Mouse (Mus musculus): ENCODE data around the gene Zfp386. TPM values are rescaled to one million over a fixed set of nuclear protein-coding genes. Genes with fewer than 3 reads are reported as not detected.
A peak's percentile ranks its signal among the peaks of the same experiment; 100 is the strongest.

Zfp386 gene
- total RNA-seq, 4 experiments from 2014 or later = 18.2 to 30.8 (median 24.7) TPM

DNA sequence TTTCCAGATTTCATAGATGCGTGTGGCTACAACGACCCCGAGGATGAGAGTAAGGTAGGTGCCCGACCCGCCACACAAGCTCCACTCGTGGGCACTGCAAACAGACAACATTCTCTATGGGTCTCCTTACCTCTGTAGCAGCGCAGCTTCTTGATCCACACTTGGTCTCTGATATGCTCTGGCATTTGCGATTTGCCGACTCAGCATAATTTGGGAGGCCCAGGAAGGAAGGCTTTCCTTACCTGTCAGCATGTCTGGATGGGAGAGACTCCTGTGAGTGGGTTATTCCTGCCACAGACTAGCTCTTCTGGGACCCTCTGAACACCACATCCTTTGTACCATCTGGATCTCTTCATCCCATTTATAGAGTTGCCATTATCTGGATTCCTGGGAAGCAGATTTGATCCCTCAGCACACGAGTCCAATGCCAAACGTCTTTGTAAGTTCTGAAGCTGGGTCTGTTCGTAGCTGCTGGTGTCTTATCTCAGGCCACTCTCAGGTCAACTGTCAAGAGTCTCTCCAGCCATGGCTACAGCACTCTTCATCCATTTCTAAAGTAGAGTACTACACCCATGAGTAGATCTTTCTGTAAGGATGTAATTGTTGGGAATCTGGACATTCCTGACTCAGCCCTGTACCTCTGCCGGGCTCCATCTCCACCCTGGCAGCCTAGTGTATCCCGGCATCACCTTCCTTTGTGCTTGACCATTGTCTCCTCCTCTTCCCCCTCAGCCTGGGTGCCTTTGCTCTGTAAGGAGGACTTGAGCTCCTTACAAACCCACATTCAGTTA, 47.4 kb downstream of the Zfp386 start:
- no peak for DNase-seq (ENCODE audit: low spot score)

DNA sequence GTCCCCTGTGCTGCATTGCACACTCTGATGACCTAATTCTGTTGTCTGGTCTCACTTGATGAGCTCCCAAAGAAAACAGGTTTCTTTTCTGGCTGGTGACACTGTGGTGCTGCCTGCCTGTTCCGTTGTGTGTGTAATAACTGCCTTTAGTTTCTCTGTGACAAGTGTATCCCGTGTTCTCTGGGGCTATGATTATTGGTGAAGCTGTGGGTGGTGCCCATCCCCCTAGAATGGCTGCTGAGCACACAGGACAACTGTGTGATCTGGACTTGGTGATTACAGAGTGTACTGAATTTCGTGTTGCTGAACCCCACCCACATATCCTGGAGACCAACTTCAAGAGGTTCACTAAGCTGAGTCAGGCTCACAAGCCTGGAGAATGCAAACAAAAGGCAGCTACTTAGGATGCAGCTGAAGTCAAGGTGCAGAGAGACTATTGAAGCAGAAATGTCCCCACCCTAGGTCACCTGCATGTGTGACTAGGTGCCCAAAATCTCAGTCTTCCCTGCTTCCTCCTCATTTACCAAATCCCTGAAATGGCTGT, 48.9 kb downstream of the Zfp386 start:
- no peak for DNase-seq (ENCODE audit: low spot score)

DNA sequence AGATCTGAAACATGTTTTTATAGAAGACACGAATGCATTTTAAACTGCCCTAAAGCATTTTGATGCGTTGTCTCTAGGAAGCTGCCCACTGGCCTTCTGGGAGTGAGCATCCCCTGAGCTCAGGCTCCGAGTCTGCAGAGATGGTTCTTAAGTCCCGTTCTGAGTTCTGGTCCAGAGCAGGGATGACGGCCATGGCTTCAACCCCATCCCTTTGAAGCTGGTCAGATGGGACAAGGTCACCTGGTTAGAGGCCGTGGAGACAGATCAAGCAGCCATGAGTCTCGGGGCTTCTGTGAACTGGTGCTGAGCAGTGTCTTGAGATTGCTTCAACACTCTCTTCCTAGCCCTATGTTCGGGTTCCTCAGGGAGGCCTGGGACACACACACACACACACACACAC, 49.6 kb downstream of the Zfp386 start:
- no peak for DNase-seq (ENCODE audit: low spot score)

DNA sequence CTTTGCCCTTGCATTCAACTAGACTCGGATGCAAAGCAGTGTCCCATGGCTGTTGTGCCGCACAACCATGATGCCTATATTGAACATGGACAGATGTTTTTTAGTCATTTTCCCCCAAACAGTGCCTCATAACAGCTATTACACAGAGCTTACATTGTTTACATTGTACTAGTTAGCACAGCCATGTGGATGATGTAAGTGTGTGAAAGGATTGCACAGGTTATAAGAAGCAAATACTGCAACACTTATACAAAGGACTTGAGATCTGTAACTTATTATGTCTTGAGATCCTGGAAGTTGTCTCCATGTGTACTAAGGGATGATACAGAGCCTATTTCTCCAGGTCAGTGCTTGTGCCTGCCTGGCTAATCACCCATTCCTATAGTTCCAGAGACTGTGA, 54.4 kb downstream of the Zfp386 start:
- DNase-seq (ENCODE audit: low spot score) = no peak

DNA sequence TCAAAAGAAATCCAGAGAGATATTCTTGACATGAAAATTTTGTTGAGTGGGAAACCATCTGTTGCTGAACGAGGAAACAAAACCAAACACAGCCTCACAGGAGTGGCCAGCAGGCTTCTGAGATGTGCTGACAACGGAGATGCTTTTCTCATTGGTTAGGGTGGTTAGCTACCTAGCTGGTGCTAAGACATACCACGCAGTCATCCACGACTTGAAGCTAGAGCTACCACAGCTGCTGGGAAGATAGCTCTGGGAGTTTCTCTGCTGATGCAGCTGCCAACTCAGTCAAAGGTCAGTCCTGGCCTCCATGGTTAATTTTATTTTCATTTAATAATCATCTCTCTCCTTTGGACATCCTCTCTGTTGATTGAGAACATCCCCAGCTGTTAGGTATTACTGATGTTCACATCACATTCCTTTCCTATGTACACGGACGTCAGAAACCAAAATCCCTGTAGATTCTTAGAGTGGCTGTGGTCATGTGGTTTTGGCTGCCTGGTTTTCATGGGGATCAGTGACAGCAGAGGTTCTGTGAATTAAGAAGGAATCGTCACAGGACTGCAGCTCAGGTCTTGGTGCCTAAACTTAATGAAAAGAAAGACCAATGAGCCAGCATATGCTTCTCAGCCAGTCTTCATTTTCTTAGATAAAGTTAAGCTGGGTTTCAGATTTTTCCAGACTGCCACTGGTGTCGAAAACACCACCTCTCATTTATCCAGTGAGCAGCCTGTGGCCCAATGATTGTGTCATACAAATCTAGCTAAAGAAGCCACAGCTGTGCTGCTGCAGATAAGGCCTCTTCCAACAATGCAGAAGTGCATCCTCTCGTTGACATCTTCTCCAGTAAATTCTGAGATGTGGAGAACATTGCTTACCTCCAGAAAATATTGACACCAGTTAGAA, 62.2 kb downstream of the Zfp386 start:
- DNase-seq (ENCODE audit: low spot score) = peak; percentile 28

DNA sequence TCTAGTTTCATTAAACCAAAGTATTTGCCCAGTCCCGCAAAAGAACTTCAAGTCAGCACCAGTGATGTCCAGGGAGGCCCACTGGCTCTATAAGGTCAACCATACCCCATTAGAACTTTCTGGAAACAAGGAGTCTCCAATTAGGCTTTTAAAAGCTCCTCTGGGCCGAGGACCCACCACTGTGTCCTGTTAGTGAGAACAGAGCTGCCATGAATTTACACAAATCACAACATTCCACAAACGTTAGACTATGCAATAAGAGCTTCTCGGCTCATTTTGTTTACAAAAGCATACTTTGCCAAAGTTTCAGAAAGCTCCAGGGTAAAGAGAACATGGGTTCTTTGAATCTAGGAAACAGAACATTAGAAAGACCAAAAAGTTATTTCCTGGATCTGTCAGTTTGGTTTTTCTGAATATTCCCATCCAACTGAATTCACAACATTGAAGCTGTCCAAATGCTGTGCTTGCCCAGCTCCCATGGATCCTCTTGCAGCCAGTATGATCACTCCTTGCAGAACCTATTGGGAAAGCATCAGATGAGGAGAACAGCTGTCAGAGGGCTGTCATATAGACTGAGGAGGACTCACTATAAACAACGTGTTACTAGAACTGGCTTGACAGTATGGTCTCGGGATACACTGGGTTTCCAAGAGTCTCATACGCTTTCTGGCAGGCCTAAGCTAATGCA, 63.6 kb downstream of the Zfp386 start:
- DNase-seq (ENCODE audit: low spot score) = no peak

Other genes starting within 250 kb of the Zfp386 start
- gene Vipr2, start 30.0 kb downstream of the Zfp386 start, total RNA-seq (2022) = 1 to 10 TPM in 3 of 4 experiments, under 1 TPM in 1; 0.78 to 2.1 (median 1.1) TPM
- 1 to 10 TPM; 1.5 to 2.9 (median 2.3) TPM for gene Wdr60, start 215.3 kb downstream of the Zfp386 start, total RNA-seq (2022)
- not detected for gene Gm11027, start 227.7 kb downstream of the Zfp386 start, total RNA-seq (2022)
- 10 to 100 TPM; 23.3 to 27.6 (median 24.1) TPM for gene Esyt2, start 233.5 kb downstream of the Zfp386 start, total RNA-seq (2022)

All from heart, adult 8-10 months (tissue).